Mouse (Mus musculus) stomach, postnatal 0 days (tissue): Measurements from ENCODE around the gene Map4k3.

ENCODE experiments used
- CTCF ChIP-seq: IDR thresholded peaks from 2 replicates; pipeline ENCODE4 v1.5.1; 2016; ENCODE audit warnings: antibody characterized with exemption, low read depth, mild to moderate bottlenecking, moderate library complexity
- EP300 ChIP-seq: optimal IDR thresholded peaks from 2 replicates; pipeline ENCODE3; 2016; ENCODE audit warnings: antibody characterized with exemption

GRCm38 (mm10) chr17:80568441-80568840 lies 159.8 kb downstream of the Map4k3 start:
- TF ChIP-seq CTCF (no peak), EP300 (no peak)
